Mouse (Mus musculus) spleen, adult 2 months (tissue): Measurements from ENCODE around the gene Itpripl1.

ENCODE experiments used
- CTCF ChIP-seq: fragments of 200-500 bp; IDR thresholded peaks from 2 replicates; pipeline ENCODE4 v1.5.1; 2011; ENCODE audit warnings: mild to moderate bottlenecking, inconsistent platforms; ENCODE audit not compliant: insufficient read depth, insufficient read length, insufficient replicate concordance; ENCODE audit errors: extremely low read depth
- POLR2A ChIP-seq: fragments of 200-500 bp; IDR thresholded peaks from 2 replicates; pipeline ENCODE4 v1.6.1; 2011; ENCODE audit warnings: low read depth, low read length, inconsistent platforms

GRCm38 (mm10) chr2:127182598-127183381 lies 39.5 kb upstream of the Itpripl1 start:
- TF ChIP-seq CTCF (no peak), POLR2A (peak; percentile 32; the same call in 1 of the 2 replicates)
